Mouse (Mus musculus) right cerebral cortex, adult 18-20 months (tissue): ENCODE results near the gene Lhfp.

Source experiments
- DNase-seq: peaks from one replicate; pipeline ENCODE4 v3.0.0; 2022; ENCODE audit warnings: mixed read lengths

The Lhfp gene

GRCm38 (mm10) chr3:53284471-53285177, 243.3 kb downstream of the Lhfp start:
- DNase-seq: no peak

DNA sequence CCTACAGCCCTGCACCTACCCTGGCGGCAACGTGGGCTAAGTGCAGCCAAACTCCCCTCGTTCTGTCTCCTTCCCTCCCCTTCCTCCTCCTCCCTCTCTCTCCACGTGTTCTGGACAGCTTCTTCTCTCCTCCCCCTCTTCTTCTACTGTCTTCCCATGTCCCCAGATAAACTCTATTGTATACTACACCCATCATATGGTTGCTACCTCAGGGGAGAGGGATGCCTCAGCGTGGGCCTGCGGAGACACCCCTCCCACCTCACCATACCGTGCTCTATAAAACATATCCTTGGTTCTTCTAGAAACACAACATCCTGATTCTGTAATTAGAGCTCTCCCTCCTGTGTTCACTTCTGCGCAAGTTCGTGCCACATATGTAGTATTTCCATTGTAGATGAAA, 247.3 kb downstream of the Lhfp start:
- DNase-seq: no peak

DNA sequence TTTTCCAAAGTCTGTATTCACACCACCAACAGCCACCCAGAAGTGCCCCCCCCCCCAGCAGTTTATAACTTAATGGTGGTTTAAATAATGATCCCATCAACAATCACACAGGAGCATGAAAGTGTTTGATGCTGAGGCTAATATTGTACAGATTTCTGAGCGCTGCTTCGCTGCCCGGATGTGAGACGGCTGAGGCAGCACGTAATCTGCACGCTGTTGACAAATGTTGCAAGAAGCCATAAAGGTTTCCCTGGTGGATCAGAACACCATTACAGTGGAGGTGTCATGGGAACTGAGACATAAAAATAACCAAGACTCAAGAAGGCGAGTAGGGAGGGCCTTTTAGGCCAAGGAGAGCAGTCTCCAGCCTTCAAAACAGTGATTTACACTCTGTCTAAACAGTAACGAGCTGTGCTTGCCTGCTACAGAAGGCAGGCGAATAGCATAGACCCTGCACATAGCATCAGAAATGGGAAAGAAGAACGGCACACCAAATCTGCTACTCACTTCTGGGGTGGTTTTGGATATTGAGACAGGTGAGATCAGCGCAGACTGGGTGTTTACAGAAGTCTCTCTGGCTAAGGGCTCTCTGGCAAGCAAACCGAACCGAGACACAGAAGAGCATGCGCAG, 248.4 kb downstream of the Lhfp start:
- DNase-seq: peak; percentile 18

- no peak for DNase-seq
Observed at GRCm38 (mm10) chr3:53291185-53291584, 249.9 kb downstream of the Lhfp start.

GRCm38 (mm10) chr3:53291945-53292344, 250.6 kb downstream of the Lhfp start:
- DNase-seq: no peak

- DNase-seq: no peak
Observed at GRCm38 (mm10) chr3:53292474-53292873, 251.1 kb downstream of the Lhfp start.

GRCm38 (mm10) chr3:53292979-53293378, 251.7 kb downstream of the Lhfp start:
- DNase-seq: no peak

GRCm38 (mm10) chr3:53293901-53294433, 252.6 kb downstream of the Lhfp start:
- no peak for DNase-seq

DNA sequence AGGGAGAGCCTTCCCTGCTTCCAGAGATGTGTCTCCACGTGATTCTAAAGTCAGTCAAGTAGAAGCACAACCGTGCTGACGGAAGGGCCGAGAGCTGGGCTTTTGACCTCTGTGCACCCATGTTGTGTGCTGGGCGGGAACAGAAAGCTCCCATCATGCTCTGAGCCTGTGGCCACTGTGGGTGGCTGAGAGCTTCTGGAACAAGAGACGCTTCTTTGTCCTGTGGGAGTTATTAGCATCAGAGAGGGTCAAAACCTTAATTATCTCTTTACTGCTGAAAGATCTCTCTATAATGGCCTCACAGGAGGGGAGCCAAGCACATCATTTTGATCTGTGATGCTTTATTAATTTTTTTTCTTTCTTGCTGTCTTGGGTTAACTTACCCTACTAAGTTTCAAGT, 253.5 kb downstream of the Lhfp start:
- DNase-seq: no peak

DNA sequence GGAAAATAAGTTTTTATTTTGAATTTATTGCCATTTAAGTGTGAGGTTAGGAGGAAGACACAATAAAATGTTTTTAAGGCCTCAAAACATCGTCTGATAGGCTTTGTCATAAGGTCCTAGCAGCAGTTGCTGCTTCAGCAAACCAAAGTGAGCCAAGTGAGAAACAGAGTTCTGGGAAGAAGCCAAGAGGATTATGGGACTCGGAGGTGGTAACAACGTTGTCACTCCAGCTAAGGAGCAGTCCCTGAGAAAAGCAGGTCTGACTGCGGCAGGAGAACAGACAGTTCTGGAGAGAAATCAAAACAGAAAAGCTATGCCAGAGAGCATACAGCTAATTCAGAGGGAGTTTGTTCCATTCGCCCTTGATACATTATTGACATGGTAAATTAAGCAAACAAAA, 260.5 kb downstream of the Lhfp start:
- DNase-seq: no peak

DNA sequence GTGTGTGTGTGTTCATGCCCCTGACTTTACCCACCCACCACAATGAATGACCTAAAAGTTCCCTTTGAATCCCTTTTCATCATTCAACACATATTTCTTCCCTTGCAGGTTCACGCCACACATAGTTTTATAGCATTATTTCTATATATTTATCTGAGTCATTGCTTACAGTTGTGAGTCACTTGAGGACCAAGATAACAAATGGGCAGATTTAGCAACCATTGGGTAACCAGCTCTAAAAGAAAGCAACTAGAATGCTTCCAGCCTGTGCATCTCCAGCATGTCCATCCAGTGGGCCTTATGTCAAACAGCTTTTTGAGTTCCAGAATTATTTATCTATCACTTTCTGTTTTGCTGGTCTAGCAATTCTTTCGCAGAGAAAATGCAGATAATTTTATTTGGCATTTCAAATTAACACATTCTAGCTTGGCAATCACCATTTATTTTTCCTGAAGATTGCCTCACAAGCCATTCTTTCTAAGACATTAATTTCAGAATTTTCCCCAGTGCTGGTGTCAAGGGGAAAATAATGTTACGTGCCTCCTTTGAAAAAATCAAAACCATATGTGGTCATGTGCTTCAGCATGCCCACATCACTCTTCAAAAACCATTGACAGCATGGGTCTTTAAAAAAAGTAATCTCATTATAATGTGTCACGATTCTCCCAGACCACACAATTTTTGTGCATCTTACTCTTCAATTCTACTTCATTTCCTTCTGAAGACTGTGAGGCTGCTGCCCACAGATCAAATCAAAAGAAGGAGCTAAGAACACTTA, 263.0 kb downstream of the Lhfp start:
- no peak for DNase-seq

- no peak for DNase-seq
Observed at GRCm38 (mm10) chr3:53305860-53306259, 264.5 kb downstream of the Lhfp start.

DNA sequence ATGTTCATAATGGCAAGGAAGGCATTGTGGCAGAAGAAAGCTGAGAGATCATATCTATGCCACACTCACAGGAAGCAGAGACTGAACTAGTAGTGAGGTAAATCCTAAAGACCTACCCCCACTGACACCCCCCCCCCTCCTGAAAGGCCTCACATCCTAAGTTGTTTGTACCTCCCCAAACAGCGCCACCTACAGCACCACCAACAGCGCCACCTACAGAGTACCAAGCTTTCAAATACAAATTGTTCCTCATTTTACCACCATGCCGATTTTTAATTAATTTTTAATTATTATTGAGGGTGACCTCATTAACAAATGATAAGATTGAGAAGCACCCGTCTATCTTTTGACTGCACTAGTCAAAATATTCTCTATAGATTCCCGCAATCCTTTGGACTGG, 267.3 kb downstream of the Lhfp start:
- no peak for DNase-seq

GRCm38 (mm10) chr3:53310093-53310492, 268.8 kb downstream of the Lhfp start:
- no peak for DNase-seq

- DNase-seq: no peak
Observed at GRCm38 (mm10) chr3:53310615-53311014, 269.3 kb downstream of the Lhfp start.
